Mouse (Mus musculus): ENCODE results near the gene Tat.

Gene Tat

GRCm38 (mm10) chr8:110040509-110040908, 50.3 kb downstream of the Tat start:
- DNase-seq (ENCODE audit: low spot score): no peak

Measured in layer of hippocampus, adult 11-12 months (tissue).